In genomic region chr4:117125348-117125909, GRCm38 (mm10) we compare ENCODE assay signal across 8 mouse cellular contexts. TPM values are rescaled to one million over a fixed set of nuclear protein-coding genes. Genes with fewer than 3 reads are reported as not detected.
DNase-seq lines count a peak whose midpoint lies in the region; ATAC-seq lines count a peak whose summit lies in the region.

Btbd19 (minus strand) TSS chr4:117125725.

- H3K4me1 ChIP-seq in hindbrain, embryonic 11.5 days (replicated peaks; ENCODE audit: control insufficient read depth, insufficient read depth, low read length) = peaks cover 16% of the 10 kb centered on the region
- H3K4me1 ChIP-seq in lung, embryonic 15.5 days = peaks cover 32% of the 10 kb centered on the region

- peak within 1 kb of the TSS; percentile 49 for H3K9ac ChIP-seq in hindbrain, embryonic 11.5 days (ENCODE audit: low read depth, low read length)
- peak within 1 kb of the TSS; percentile 31 for H3K9ac ChIP-seq in lung, embryonic 15.5 days

- ATAC-seq in hindbrain, embryonic 11.5 days (ENCODE audit: low FRiP score) = peak; percentile 36; the same call in 1 of the 2 replicates
- peak; percentile 71; the same call in 1 of the 2 replicates for ATAC-seq in lung, embryonic 15.5 days (ENCODE audit: borderline replicate concordance, extremely low read depth, low FRiP score, low TSS enrichment)
- ATAC-seq in megakaryocyte progenitor cell, adult 5-6 weeks (replicated peaks; ENCODE audit: poor library complexity) = no peak

- peak; percentile 90 for DNase-seq in ES-CJ7 (ENCODE audit: low read depth, low spot score)
- DNase-seq in brain, adult 2 months (ENCODE audit: low read depth, low spot score) = peak; percentile 89
- peak; percentile 76 to 81 for DNase-seq in frontal cortex, postnatal 36 days (ENCODE audit: low spot score in 2 of 2)
- peak; percentile 58 for DNase-seq in hindbrain, embryonic 11.5 days (ENCODE audit: low spot score)
- peak; percentile 77 to 80 for DNase-seq in layer of hippocampus, postnatal 14 days (ENCODE audit: low spot score in 2 of 2)
- DNase-seq in ovary, postnatal 10 days (ENCODE audit: low spot score) = peak; percentile 57

- H3K4me3 ChIP-seq in hindbrain, embryonic 11.5 days (ENCODE audit: low read depth, low read length) = no peak within 1 kb of the TSS
- no peak within 1 kb of the TSS for H3K4me3 ChIP-seq in lung, embryonic 15.5 days

- peaks cover 11% of the 10 kb centered on the region for H3K36me3 ChIP-seq in hindbrain, embryonic 11.5 days (ENCODE audit: control insufficient read depth, insufficient read depth, low read length)
- 0 out of 2 replicates have a peak, but pooled peaks cover 3% of the 10 kb centered on the region for H3K36me3 ChIP-seq in lung, embryonic 15.5 days

- no peaks in the 10 kb centered on the region for H3K9me3 ChIP-seq in hindbrain, embryonic 11.5 days (ENCODE audit: control insufficient read depth, low read length)
- H3K9me3 ChIP-seq in lung, embryonic 15.5 days = no peaks in the 10 kb centered on the region

- 38% methylated on average over 8 of the region's 8 CpGs for WGBS in hindbrain, embryonic 11.5 days
- 22% methylated on average over 8 of the region's 8 CpGs for WGBS in lung, embryonic 15.5 days

- no peaks in the 10 kb centered on the region for H3K27me3 ChIP-seq in hindbrain, embryonic 11.5 days (ENCODE audit: control insufficient read depth, insufficient read depth, low read length)
- H3K27me3 ChIP-seq in lung, embryonic 15.5 days = no peaks in the 10 kb centered on the region

- H3K4me2 ChIP-seq in hindbrain, embryonic 11.5 days (replicated peaks; ENCODE audit: low read depth, low read length) = no peak within 1 kb of the TSS; the same call in 1 of the 2 replicates
- peak within 1 kb of the TSS; percentile 26 for H3K4me2 ChIP-seq in lung, embryonic 15.5 days

- H3K27ac ChIP-seq in hindbrain, embryonic 11.5 days (ENCODE audit: low read depth, low read length) = peak within 1 kb of the TSS; percentile 82
- H3K27ac ChIP-seq in lung, embryonic 15.5 days = peak within 1 kb of the TSS; percentile 94

RNA-seq across cellular contexts. Expression of gene Btbd19, which starts in this region (rescaled TPM):
- polyA plus RNA-seq in hindbrain, embryonic 11.5 days (2014; fragmentation: Nextera tagmentation; extraction: Ambion mirVana) = 3.6 and 3.8 TPM in 2 replicates
- 1 to 10 TPM; 9.4 to 9.9 TPM for total RNA-seq in layer of hippocampus, postnatal 14 days (2021)
- polyA plus RNA-seq in lung, embryonic 15.5 days (2015; fragmentation: Nextera tagmentation; extraction: Ambion mirVana) = 5.9 and 6.8 TPM in 2 replicates
- 9.1 and 10.2 TPM in 2 replicates for total RNA-seq in megakaryocyte progenitor cell, adult 5-6 weeks (2015)
- total RNA-seq in megakaryocyte progenitor cell, adult 5-6 weeks (2017) = 6.4 and 8.9 TPM in 2 replicates
